Mouse (Mus musculus) frontal cortex, adult (tissue): ENCODE data around the gene 1700001J03Rik.
"Not testable (repeated sequence)": the region's sequence is repeated elsewhere in the genome, so short reads cannot be mapped to it uniquely, and the experiment has no call there.

Source experiments
- ATAC-seq: cut with Nextera tagmentation; 2 replicates; pipeline ENCODE4 v1.9.2; 2017; ENCODE audit warnings: mild to moderate bottlenecking, moderate library complexity, mixed read lengths; ENCODE audit not compliant: low TSS enrichment

1700001J03Rik gene

GRCm38 (mm10) chr5:146188144-146188543 lies 3.0 kb upstream of the 1700001J03Rik start:
- ATAC-seq: no peak

- not testable (repeated sequence) for ATAC-seq
Observed at GRCm38 (mm10) chr5:146187441-146187840, 2.3 kb upstream of the 1700001J03Rik start.

- ATAC-seq: not testable (repeated sequence)
Observed at GRCm38 (mm10) chr5:146172744-146173143, 12.4 kb downstream of the 1700001J03Rik start.

GRCm38 (mm10) chr5:146170621-146171020 lies 14.5 kb downstream of the 1700001J03Rik start, which contains the start of gene Gm6309:
Gene Gm6309 (minus strand): TSS chr5:146170721.
- not testable (repeated sequence) for ATAC-seq

- not testable (repeated sequence) for ATAC-seq
Observed at GRCm38 (mm10) chr5:146160439-146160838, 24.7 kb downstream of the 1700001J03Rik start, which contains the start of gene Gm5565. Gene Gm5565 (minus strand): TSS chr5:146160539.

GRCm38 (mm10) chr5:146158326-146158725 lies 26.8 kb downstream of the 1700001J03Rik start:
- not testable (repeated sequence) for ATAC-seq

- ATAC-seq: no peak
Observed at GRCm38 (mm10) chr5:146150454-146150853, 34.6 kb downstream of the 1700001J03Rik start.

- ATAC-seq: no peak
Observed at GRCm38 (mm10) chr5:146147903-146148302, 37.2 kb downstream of the 1700001J03Rik start.
